Mouse (Mus musculus) frontal cortex, postnatal 10 days (tissue): ENCODE measurements around the gene Fbxl13.
A peak's percentile ranks its signal among the peaks of the same experiment; 100 is the strongest.

Source experiments
- DNase-seq, 2 experiments: peaks; one replicate each; pipeline ENCODE4 v3.0.0; 2022; ENCODE audit warnings: low spot score in 2 of 2, mixed read lengths in 1 of 2

Gene Fbxl13

DNA sequence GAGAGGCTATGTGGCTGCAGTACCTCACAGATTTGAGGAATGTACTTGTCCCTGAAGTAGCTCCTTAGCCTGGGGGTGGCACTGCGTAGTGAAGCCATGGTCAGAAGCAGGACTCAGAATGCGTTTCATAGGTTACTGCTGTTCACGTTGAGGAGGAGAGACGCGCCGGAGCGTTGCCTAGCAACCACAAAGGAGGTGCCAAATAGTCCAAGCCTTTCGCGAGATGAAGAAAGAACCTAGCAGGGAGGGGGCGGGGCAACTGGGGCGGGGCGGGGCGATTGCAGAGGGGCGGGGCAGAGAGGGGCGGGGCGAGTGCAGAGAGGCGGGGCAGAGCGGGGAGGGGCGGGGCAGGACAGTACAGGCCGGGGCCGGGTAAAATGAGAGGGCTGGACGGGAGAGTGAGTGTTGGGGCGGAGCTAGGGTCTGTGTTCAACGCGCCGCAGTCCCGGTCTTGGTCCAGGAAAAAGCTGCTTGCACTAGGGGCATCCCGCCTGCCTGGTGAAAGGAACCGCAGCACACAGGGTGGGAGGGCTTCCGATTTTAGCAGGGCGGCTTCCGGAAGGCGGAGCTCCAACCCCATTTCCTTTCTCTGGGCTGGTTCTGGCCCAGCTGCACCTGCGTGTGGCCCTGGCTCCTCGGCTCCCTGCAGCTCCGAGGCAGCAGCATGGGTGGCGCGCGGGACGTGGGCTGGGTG is at the start of gene Fbxl13, which contains the start of gene Armc10:
Gene Fbxl13, minus strand, starts transcription at position 196 of the 694 bp plus-strand sequence.
Gene Armc10, plus strand, starts transcription at position 375 of the 694 bp plus-strand sequence.
- DNase-seq: peak; percentile 85 to 87

DNA sequence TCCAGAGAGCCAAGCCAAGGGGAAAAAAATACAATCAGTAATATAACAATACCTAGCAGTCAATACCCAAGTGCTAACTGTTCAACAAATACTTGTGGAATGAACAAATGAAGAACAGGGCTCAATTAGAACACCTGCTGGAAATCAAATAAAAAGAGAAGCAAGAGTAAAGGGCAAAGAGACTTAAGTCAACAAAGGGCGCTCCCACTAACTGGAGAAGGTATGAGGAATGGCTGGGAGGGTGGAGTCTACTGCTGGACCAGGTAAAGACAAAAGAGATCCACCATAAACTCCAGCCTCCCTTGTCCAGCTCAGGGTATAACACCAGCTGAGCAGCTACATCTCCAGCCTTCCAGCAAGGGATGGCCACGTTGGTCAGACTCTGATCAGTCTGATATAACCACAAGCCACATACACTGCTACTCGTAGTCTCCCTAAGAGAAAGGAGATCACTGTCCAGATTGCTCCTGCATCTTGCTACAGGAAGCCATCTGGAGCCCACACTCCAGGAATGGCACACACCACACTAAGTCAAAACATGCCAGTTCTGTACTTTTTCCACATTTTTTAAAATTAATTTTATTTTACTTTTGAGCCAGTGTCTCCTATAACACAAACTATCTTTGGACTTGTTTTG is 49.5 kb upstream of the Fbxl13 start:
- no peak for DNase-seq

- DNase-seq: no peak
Observed at GRCm38 (mm10) chr5:21693372-21693870, 48.0 kb upstream of the Fbxl13 start.

GRCm38 (mm10) chr5:21692230-21692629 is 46.8 kb upstream of the Fbxl13 start:
- no peak for DNase-seq

DNA sequence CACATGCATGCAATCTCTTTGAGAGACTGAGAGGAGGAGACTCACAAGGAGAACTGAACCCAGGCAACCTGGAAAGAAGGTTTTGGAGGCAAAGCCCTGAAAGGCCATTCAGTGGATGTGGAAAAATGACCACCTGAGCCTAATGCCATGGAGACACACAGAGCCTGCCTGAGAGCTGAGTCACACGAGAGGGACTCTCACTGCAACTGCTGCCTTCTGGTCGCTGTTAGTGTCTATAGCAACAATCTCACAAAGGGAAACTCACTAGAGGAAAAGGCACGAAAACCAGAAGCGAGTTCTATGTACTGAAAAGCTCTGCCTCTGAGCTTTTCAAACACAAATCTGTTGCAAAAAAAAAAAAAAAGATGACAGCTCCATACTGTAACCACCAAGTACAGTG is 41.6 kb upstream of the Fbxl13 start:
- no peak for DNase-seq

DNA sequence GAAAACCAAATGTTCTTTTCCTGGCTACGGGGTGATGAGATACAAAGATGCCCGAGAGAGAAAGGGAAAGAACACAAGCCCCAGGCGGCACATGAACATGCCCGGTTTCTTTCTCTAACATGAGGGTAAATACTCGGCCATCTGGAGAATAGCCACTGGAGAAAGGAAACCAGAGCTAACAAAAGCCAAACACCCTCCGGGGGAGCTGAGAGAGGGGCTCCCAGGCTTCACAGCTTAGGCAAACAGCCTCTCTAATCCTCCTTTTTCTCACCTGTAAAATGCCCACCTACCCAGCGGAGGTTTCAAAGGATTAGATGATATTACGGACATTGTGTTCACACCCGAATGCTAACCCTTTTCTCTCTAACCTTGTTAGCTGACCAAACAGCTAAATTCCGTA is 39.6 kb upstream of the Fbxl13 start:
- no peak for DNase-seq

DNA sequence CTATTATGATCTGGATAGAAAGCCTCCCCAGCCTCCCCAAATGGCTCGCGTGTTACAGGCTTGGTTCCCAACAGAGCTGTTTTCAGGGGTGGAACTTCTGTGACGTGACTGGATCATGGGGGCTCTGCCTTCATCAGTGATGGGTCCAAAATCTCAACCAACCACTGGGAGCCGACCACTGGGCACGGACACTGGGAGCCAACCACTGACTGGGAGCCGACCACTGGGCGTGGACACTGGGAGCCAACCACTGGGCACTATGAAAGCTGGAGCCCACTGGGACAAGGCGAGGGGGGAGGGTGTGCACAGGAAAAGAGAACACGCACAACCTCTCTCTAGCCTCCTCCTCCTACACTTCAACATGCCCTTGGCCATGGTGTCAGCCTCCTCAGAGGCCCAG is 38.4 kb upstream of the Fbxl13 start:
- DNase-seq: no peak

- no peak for DNase-seq
Observed at GRCm38 (mm10) chr5:21680940-21681339, 35.5 kb upstream of the Fbxl13 start.

DNA sequence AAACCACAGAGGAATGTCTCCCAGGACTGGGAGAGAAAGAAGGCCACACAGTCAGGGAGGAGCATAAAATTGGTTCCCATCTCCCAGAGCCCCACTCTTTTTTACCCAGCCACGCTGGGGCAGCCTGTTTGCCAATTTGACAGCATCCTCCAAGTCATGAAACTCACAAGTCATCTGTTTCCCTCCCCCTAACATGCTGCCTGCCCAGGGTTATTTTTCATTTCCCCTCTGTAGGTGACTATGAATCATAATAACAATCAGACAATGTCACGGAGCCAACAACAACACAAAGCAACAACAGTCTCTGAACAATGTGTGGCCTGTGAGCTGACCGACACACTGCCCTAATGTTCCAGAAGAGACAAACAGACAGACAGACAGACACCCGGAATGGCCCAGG is 34.6 kb upstream of the Fbxl13 start:
- no peak for DNase-seq

DNA sequence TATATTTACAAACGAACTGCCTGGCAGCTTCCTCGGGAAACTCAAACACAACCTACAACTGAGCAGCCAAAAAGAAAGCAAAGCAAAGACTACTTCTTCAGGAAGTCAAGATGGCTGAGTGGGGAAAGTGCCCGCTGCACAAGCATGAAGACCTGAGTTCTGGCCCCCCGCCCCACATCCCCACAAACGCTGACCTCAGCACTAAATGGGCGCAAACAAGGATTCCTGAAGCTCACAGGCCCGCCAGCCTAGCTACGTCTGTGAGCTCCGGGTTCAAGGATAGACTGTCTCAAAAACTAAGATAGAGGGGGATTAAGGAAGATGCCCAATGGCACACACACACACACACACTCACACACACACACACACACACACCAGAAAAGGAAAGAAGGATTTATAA is 32.9 kb upstream of the Fbxl13 start:
- no peak for DNase-seq

GRCm38 (mm10) chr5:21677939-21678338 is 32.5 kb upstream of the Fbxl13 start:
- no peak for DNase-seq

DNA sequence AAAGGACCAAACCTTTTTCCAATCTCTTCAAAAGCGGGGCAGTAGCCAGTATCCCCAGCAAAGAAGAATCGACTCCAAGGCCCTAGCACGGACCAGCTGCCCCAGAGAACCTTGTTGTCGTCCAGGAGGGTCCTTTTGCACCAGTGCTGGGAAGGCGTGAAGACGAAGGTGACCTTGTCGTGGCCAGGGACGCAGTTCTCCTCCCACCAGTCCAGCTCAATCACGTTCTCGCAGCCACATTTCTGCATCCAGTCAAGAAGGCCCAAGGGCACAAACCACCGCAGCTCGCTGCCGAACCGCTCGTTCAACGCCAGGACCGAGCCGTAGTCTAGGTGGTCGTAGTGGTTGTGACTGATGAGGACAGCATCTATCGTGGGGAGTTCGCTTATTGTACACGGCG is 30.1 kb upstream of the Fbxl13 start:
- DNase-seq: no peak

- DNase-seq: no peak
Observed at GRCm38 (mm10) chr5:21675019-21675418, 29.6 kb upstream of the Fbxl13 start.

- DNase-seq: no peak
Observed at GRCm38 (mm10) chr5:21673742-21674141, 28.3 kb upstream of the Fbxl13 start.

- no peak for DNase-seq
Observed at GRCm38 (mm10) chr5:21672812-21673635, 27.6 kb upstream of the Fbxl13 start.

- no peak for DNase-seq
Observed at GRCm38 (mm10) chr5:21669307-21669706, 23.9 kb upstream of the Fbxl13 start.

DNA sequence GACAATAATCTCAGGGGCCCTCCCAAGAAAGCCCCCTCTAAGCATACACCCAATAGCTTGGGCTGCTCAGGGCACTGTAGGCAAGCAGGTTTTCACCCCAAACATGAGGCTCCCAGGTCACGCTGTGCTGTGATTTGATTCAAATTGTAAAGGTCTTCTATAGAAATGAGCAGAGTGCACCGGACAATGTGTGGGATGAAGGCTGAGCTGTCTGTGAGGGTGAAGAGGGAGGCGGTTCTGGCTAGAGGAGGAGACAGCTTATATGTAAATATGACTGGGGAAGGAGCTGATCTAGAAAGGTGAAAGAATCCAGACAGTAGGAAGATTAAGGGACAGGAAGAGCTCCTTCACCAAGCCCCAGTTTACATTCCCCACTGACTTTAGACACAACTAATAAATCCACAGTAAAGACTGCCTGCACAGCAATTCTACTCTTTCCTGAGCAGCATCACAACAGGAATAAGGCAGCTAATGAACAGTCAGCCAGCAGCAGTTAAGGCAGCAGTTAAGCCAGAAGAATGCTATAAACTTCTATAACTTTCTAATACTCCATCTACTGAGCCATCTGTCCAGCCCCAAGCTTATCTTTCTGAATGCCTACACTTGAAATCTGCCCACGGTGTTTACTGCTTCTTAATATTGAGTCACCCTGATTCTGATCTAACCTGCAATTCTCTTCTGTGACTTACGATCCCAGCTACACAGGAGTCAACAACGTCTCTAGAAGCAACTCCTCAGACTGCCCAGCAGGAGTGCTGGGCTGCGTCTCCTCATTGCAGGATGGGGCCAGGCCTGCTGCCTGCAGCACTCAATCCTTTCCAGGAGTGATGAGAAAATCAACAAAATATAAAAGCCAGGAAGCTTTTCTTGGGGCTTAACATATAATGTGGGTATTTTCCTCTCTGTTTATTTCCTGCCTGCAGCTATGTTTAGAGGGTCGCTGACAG is 22.0 kb upstream of the Fbxl13 start:
- DNase-seq: no peak

DNA sequence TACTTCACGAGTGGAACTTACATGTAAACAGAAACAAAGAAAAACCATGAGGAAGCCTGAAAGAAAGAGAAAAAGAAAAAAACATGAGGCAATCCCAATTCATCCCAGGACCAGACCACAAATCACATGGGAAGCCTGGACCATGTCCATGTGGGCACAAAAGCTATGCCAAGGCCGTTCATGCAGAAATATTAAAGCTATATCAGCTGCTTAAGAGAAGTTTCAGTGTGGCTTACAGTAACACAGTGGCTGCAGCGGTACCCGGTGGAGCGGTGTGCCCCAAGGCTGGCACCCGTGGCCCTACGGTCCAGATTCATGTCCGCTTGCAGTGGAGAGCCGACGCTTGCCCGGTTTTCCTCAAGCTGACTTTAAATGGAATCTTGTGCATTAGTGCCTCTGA is 17.6 kb upstream of the Fbxl13 start:
- no peak for DNase-seq

DNA sequence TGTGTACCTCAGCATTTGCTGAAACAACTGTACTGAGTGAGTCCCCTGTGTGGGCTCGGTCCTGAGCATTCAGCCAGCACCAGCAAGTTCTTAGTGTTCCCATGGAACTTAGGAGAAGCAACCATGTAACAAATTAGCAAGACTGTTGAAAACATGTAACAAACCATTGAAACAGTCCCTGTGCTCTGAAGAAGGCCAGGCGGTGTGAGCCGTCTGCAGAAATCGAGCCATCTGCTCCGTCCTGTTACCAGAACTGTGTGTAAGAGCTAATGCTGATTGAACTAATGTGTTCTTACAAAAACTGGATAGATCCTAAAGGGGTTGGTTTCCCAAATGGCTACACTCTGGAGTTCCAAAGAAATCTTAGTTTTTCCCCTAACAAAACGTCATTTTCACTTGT is 15.4 kb upstream of the Fbxl13 start:
- no peak for DNase-seq

- peak; percentile 48 to 71 for DNase-seq
Observed at GRCm38 (mm10) chr5:21658623-21659395, 13.4 kb upstream of the Fbxl13 start.

DNA sequence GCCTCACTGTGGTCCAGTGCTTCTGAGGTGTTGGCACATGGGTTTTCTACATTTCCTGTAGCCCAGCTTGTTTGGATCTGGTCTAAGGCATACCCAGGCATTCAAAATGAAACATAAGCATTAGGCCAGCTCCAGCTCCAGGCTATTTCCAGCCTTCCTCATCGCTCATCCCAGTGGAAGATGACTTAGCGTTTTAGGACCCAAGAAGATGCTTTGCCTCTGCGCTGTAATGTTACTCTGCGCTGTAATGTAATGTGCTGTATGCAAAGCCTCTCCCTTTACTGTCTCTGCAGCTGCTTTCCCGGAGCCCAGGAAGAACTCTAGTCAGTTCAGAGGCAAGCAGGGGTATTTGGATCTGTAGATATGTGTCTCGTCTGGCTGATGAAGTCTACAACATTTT is 12.6 kb upstream of the Fbxl13 start:
- DNase-seq: no peak
